Mouse (Mus musculus) intestine, embryonic 14.5 days (tissue): Measurements from ENCODE around the gene Rfc4. TPM values are rescaled to one million over a fixed set of nuclear protein-coding genes. Genes with fewer than 3 reads are reported as not detected.

Source experiments
- ATAC-seq: fragments of 200-750 bp; cut with Nextera tagmentation; replicated peaks from 2 replicates; pipeline ENCODE4 v1.8.0; 2017; ENCODE audit warnings: low read depth, moderate number of reproducible peaks, moderate TSS enrichment, moderate library complexity; ENCODE audit not compliant: low FRiP score, low TSS enrichment
- DNase-seq: peaks from one replicate; pipeline ENCODE4 v3.0.0-alpha.2; 2018; ENCODE audit warnings: low spot score
- H3K27ac ChIP-seq: fragments of 300-500 bp; sonication (generic); 2 replicates; pipeline ENCODE4 v1.5.1; 2014; ENCODE audit warnings: low read depth, mild to moderate bottlenecking, control low read depth
- H3K27me3 ChIP-seq: fragments of 300-500 bp; sonication (generic); replicated peaks from 2 replicates; pipeline ENCODE4 v1.6.1; 2014; ENCODE audit warnings: low read length, control low read depth; ENCODE audit not compliant: control insufficient read depth, insufficient read depth
- H3K36me3 ChIP-seq: fragments of 300-500 bp; sonication (generic); 2 replicates; pipeline ENCODE4 v1.6.1; 2014; ENCODE audit warnings: low read length, control low read depth; ENCODE audit not compliant: control insufficient read depth, insufficient read depth
- H3K4me1 ChIP-seq: fragments of 300-500 bp; sonication (generic); replicated peaks from 2 replicates; pipeline ENCODE4 v1.6.1; 2014; ENCODE audit warnings: low read length, control low read depth, mixed read lengths; ENCODE audit not compliant: control insufficient read depth, insufficient read depth
- H3K4me2 ChIP-seq: fragments of 300-500 bp; sonication (generic); 2 replicates; pipeline ENCODE4 v1.6.1; 2014; ENCODE audit warnings: low read length
- H3K4me3 ChIP-seq: fragments of 300-500 bp; sonication (generic); 2 replicates; pipeline ENCODE4 v1.5.1; 2014; ENCODE audit warnings: low read depth, low read length, control low read depth, mixed read lengths
- H3K9ac ChIP-seq: fragments of 300-500 bp; sonication (generic); 2 replicates; pipeline ENCODE4 v1.6.1; 2014; ENCODE audit warnings: mild to moderate bottlenecking, low read length
- H3K9me3 ChIP-seq: fragments of 300-500 bp; sonication (generic); 2 replicates; pipeline ENCODE4 v1.6.1; 2016; ENCODE audit warnings: low read length, control low read depth; ENCODE audit not compliant: control insufficient read depth
- WGBS: fragments of 180-500 bp; shearing (Covaris S2); extraction: QIAGEN DNeasy Blood & Tissue Kit; methylation state at CpG from one replicate; pipeline ENCODE4 v1.1.7; 2014; 5-methylcytosine and 5-hydroxymethylcytosine counted together
- polyA plus RNA-seq: library from polyadenylated mRNA; unstranded; fragments of >200 nt; fragmentation: Nextera tagmentation; extraction: Ambion mirVana; gene quantifications from 2 replicates; pipeline ENCODE4 v1.2.1, GENCODE M21; 2014

Gene Rfc4
- polyA plus RNA-seq, 1 experiment from 2014 or later, result 126 TPM

GRCm38 (mm10) chr16:23109350-23110280 is 17.9 kb downstream of the Rfc4 start:
- peak overlapping the region; percentile 40 for H3K27ac ChIP-seq
- peak overlapping the region; percentile 99 for H3K9ac ChIP-seq
- peak overlapping the region; percentile 78 for H3K4me3 ChIP-seq
- peaks cover 11% of the 10 kb centered on the region for H3K4me1 ChIP-seq
- H3K36me3 ChIP-seq, result peaks cover 59% of the 10 kb centered on the region
- peak overlapping the region; percentile 99 for H3K4me2 ChIP-seq
- ATAC-seq (no peak), DNase-seq (no peak)
- WGBS, result 49% methylated on average over 5 of the region's 5 CpGs
- H3K9me3 ChIP-seq, result no peaks in the 10 kb centered on the region
- no peaks in the 10 kb centered on the region for H3K27me3 ChIP-seq

- Histone ChIP-seq H3K9me3 (no peaks in the 10 kb centered on the region), H3K27me3 (no peaks in the 10 kb centered on the region), H3K4me2 (peak overlapping the region; percentile 99), H3K27ac (peak overlapping the region; percentile 40), H3K9ac (peak overlapping the region; percentile 99), H3K4me3 (peak overlapping the region; percentile 78), H3K4me1 (peaks cover 11% of the 10 kb centered on the region), H3K36me3 (peaks cover 52% of the 10 kb centered on the region)
- ATAC-seq (no peak), DNase-seq (no peak)
- WGBS, result 5% methylated on average over 5 of the region's 5 CpGs
These were observed 18.6 kb downstream of the Rfc4 start for GRCm38 (mm10) chr16:23108943-23109342.

- peak; percentile 78 for ATAC-seq
- H3K9ac ChIP-seq, result peak overlapping the region; percentile 99
These were observed 19.4 kb downstream of the Rfc4 start for GRCm38 (mm10) chr16:23107946-23108759.

GRCm38 (mm10) chr16:23107231-23107942 is 20.1 kb downstream of the Rfc4 start, which contains the start of gene Eif4a2:
Gene Eif4a2, plus strand, starts transcription at chr16:23107444.
- Histone ChIP-seq H3K4me2 (peak within 1 kb of the TSS; percentile 99), H3K27ac (peak within 1 kb of the TSS; percentile 97), H3K4me1 (peaks cover 11% of the 10 kb centered on the region), H3K36me3 (peaks cover 40% of the 10 kb centered on the region), H3K9ac (peak within 1 kb of the TSS; percentile 99), H3K9me3 (no peaks in the 10 kb centered on the region), H3K4me3 (peak within 1 kb of the TSS; percentile 78), H3K27me3 (no peaks in the 10 kb centered on the region)
- under 1% methylated on average over 71 of the region's 71 CpGs for WGBS
- peak; percentile 90 for ATAC-seq
- DNase-seq, result peak; percentile 97

More at GRCm38 (mm10) chr16:23107946-23108759, 19.4 kb downstream of the Rfc4 start:
- DNase-seq, result peak; percentile 92
- under 1% methylated on average over 52 of the region's 52 CpGs for WGBS
- Histone ChIP-seq H3K9me3 (no peaks in the 10 kb centered on the region), H3K4me2 (peak overlapping the region; percentile 99), H3K36me3 (peaks cover 48% of the 10 kb centered on the region), H3K27ac (peak overlapping the region; percentile 97), H3K4me1 (peaks cover 11% of the 10 kb centered on the region), H3K27me3 (no peaks in the 10 kb centered on the region), H3K4me3 (peak overlapping the region; percentile 78)

GRCm38 (mm10) chr16:23106121-23106520 is 21.4 kb downstream of the Rfc4 start:
- peaks cover 11% of the 10 kb centered on the region for H3K4me1 ChIP-seq

GRCm38 (mm10) chr16:23103841-23104240 is 23.7 kb downstream of the Rfc4 start:
- Histone ChIP-seq H3K4me3 (no peak overlapping the region), H3K27me3 (no peaks in the 10 kb centered on the region), H3K9ac (no peak overlapping the region), H3K4me2 (no peak overlapping the region), H3K4me1 (peaks cover 8% of the 10 kb centered on the region), H3K27ac (no peak overlapping the region), H3K36me3 (peaks cover 5% of the 10 kb centered on the region), H3K9me3 (no peaks in the 10 kb centered on the region)
- DNase-seq (no peak), ATAC-seq (no peak)
- 72% methylated on average over 2 of the region's 2 CpGs for WGBS

More at GRCm38 (mm10) chr16:23106121-23106520, 21.4 kb downstream of the Rfc4 start:
- WGBS, result 69% methylated on average over 7 of the region's 7 CpGs
- Histone ChIP-seq H3K4me3 (no peak overlapping the region), H3K9ac (no peak overlapping the region), H3K4me2 (no peak overlapping the region), H3K9me3 (no peaks in the 10 kb centered on the region), H3K27ac (no peak overlapping the region), H3K36me3 (peaks cover 28% of the 10 kb centered on the region), H3K27me3 (no peaks in the 10 kb centered on the region)
- ATAC-seq (no peak), DNase-seq (no peak)

- H3K36me3 ChIP-seq, result no peaks in the 10 kb centered on the region
- ATAC-seq, result no peak
- 37% methylated on average over 17 of the region's 17 CpGs for WGBS
- no peaks in the 10 kb centered on the region for H3K27me3 ChIP-seq
- H3K4me2 ChIP-seq, result peak overlapping the region; percentile 47
- DNase-seq, result peak; percentile 67
- H3K27ac ChIP-seq, result peak overlapping the region; percentile 5; the same call in 1 of the 2 replicates
- H3K4me1 ChIP-seq, result peaks cover 8% of the 10 kb centered on the region
- H3K9me3 ChIP-seq, result no peaks in the 10 kb centered on the region
- peak overlapping the region; percentile 10; the same call in 1 of the 2 replicates for H3K9ac ChIP-seq
- H3K4me3 ChIP-seq, result peak overlapping the region; percentile 26
These were observed 24.3 kb downstream of the Rfc4 start for GRCm38 (mm10) chr16:23103038-23103745.
